Mouse (Mus musculus) frontal cortex, postnatal 25 days (tissue): ENCODE measurements around the gene Col4a6.

Experiments
- DNase-seq, 2 experiments: peaks; one replicate each; pipeline ENCODE4 v3.0.0; 2022; ENCODE audit warnings: low spot score in 2 of 2

Gene Col4a6

DNA sequence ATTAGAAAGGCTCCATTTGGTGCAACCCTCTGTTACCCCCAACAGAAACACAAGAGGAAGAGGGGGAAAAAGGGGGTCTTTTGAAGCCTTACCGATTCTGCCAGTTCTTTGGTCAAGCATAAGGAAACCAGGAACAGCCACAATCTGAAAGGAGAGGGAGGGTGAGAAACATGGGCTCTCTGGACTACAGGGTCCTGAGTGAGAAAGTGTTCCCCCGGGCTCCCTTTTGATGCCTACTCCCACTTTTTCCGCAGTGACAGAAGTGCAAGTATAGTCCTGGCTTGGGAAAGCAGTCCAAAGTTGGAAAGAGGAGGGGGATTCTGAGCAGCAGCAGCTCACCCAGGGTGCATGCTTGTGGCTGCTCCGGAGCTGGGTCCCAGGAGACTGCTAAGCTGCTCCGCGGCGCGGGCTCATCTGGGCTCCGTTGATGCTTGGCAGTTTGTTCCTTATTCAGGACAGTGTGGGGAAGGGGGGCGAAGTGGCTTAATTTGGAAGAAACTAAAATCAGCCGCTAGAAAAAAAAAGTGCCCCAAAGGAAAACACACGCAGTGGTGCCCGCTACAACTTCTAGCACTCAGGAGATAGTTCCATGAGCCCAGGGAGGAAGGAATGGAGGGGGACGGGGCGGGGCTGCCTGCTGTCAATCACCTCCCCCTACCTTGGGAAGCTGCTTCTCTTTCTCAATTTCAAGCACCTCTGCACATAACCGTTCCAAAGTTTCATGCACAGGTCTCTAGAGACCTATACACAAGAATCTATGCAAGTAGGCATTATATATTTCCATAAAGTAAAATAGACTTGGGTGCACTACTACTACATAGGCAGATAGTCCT, at the start of gene Col4a6:
Gene Col4a6, minus strand, starts transcription at position 607 of the 833 bp plus-strand sequence.
- no peak for DNase-seq

GRCm38 (mm10) chrX:141503125-141503524, 29.2 kb upstream of the Col4a6 start:
- no peak for DNase-seq

DNA sequence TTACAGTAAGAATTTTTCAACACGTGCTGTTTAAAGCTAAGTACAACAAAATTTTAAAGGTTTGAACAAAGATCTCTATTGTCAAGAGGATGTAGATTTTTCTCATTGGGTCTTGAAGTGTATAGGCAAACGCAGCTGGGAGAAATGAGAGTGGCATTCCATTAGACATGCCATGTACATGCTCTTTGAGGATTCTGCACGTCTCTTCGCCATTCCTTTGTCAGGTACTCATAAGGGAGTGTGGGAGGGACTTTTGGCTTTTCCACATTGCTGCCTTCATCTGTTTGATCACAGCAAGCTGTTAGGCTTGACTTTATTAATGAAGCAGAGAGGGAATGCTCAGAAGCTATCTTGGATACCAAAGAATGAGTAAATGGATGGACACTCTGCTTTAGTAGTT, 20.7 kb upstream of the Col4a6 start:
- DNase-seq, result no peak

DNA sequence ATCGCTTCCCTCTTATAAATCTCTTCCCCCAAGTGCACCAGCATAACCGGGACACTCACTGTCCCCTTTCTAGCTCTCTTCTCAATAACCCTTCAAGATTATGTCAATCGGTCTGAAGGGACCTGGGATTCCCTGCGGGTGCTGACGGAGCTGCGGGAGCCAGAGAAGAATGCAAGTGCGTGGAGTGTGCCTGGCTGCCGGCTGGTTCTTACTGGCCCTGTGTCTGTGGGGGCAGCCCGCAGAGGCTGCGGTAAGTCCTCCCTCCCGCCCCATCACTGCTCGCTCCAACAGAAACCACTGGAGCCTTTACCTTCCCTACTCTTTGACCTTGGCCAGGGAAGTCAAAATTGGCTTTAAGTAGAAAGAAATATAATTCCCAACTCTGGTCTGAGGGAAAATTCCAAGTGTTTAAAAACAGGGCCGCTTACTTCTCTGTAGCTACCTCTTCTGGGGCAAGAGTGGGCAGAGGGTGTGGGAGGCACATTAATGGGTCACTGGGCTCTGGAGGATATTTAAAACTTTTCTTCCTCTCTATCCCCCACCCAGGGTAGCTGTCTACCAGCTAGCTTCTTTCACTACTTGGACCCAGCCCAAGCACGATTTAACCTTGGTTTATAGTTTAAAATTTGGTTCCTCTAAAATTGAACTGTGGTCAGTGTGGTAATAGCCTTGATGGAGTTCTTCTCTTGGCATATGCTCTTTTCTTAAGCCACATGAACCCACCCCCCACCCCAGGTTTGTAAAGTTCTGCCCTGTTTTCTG, 1.9 kb upstream of the Col4a6 start:
- no peak for DNase-seq

- peak in 1 of 2 experiments; percentile 6 for DNase-seq
Measured at GRCm38 (mm10) chrX:141475110-141475509, 1.2 kb upstream of the Col4a6 start, which contains the start of gene Col4a5. TSS of gene Col4a5 (plus strand) at chrX:141475385.

DNA sequence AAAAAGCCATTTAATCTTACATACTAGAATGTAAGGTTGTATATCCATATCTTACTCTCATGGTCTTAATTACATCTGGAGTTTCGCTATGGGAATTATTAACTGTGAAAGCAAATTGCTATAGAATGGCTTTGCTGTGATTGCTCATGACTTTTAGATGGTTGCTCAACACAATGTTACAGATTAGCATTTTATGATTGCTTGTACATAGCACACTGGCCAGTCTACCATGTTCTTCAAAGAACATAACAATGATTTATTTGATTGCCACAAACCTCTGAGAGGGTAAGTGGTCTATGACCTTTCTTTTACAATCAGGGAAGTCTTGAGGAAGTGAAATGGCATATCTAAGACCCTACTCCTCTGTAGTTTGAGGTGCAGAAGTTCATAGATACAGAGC, 25.9 kb downstream of the Col4a6 start:
- no peak for DNase-seq

- DNase-seq, result no peak
Measured at GRCm38 (mm10) chrX:141439423-141439822, 34.5 kb downstream of the Col4a6 start.

GRCm38 (mm10) chrX:141436780-141437179, 37.1 kb downstream of the Col4a6 start:
- no peak for DNase-seq

- no peak for DNase-seq
Measured at GRCm38 (mm10) chrX:141415318-141415717, 58.6 kb downstream of the Col4a6 start.

- no peak for DNase-seq
Measured at GRCm38 (mm10) chrX:141396243-141396642, 77.6 kb downstream of the Col4a6 start.

DNA sequence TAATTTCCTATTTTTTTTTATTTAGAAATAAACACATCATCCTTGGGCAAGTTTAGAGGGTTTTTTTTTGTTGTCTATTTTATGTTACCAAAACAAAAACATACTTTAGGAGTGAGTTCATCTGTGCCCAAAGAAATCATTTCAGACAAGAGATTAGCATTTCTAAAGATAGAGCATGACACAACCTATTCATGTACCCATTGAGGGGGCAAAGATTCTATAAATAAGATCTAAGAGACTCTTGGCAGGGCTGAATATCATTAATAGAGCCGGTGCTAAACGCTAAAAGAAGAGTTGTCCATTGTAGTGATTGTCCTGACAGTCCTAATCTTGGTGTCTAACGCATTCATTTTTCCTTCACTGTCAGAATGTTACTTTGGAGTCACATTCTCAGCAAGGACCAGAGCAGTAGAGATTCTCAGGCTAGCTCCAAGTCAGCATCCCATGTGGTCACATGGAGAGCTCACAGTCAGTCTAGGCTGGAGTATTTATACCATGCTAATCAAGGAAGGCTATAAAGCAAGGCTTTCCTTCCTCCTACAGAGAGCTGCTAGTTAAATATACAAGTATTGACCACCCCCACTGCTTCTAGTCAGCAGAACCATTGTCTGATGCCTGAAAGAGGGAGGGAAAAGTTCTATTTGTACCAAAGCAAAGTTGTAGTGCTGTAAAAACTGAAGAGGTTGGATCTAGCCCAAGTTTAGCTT, 88.3 kb downstream of the Col4a6 start:
- DNase-seq, result no peak

DNA sequence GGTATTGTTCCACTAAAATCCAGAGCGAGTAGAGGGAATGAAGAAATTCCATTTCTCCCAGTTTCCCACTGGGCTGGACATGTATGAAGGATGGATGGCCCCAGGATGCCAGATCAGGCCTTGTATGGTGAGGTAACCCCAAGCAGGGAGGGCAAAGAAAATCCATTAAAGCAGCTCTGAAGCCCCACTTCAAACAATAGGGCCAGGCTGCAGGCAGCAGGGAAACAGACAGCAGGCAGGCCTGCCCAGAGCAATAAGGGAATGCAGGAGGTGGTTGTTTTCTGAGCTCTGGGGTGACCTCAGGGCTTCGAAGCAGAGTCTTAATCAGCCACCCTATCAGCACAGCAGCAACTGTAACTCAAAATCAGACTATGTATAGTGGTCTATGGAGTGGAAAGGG, 89.2 kb downstream of the Col4a6 start:
- no peak for DNase-seq

DNA sequence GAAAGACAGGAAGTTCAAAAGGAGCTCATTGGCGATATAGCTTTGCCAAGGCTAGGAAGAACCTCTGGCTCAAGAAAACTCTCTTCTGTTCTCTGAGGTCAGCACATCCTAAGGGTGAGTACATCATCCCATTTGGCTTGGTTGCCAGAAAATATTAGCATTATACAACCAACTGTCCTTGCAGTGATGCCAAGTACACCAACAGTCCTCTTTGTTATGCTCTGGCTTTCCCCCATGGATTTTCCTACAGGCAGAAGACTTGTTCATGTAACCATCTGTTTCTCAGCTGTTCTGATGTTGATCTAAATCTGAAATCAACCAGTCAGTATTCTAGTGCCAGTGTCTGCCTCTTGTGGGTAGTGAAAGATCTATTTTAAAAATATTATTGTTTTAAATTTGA, 103.6 kb downstream of the Col4a6 start:
- no peak for DNase-seq

- no peak for DNase-seq
Measured at GRCm38 (mm10) chrX:141363331-141363730, 110.5 kb downstream of the Col4a6 start.

DNA sequence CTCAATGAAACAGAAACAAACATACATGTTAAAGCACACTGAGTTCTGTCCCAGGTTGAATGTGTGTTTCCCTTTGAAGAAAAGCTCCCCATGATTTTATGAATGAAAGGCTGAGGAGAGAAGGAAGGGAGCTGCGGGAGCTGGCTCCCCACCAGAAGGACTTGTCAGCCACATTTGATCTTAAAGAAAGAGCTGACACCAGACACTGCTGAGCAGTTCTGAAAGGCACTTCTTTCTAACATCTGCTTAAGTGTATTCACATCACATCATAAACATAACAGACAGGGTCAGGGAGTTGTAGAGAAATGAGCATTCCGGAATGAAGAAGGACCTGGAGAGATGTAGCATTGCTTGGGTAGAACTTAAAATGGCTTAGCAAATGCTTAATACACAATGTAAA, 132.5 kb downstream of the Col4a6 start:
- no peak for DNase-seq

DNA sequence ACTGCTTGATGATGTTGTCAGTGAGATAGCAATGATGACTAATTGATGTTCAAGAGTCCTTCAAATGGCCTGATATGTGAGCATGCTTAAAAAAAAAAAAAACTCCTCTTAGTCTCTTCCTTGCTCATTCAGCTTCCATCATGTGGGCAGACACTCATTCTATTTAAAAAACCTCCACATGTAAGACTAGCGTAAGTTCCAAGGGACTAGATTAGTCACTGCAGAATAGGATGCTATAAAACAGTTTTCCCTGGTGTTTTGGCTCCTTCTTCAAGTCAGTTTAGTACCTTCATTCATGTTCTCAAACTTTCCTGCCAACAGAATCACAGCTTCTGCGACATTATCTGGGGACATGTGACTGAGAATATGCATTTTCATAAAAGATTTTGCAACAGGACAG, 145.8 kb downstream of the Col4a6 start:
- no peak for DNase-seq

GRCm38 (mm10) chrX:141324201-141324600, 149.7 kb downstream of the Col4a6 start:
- DNase-seq, result no peak

DNA sequence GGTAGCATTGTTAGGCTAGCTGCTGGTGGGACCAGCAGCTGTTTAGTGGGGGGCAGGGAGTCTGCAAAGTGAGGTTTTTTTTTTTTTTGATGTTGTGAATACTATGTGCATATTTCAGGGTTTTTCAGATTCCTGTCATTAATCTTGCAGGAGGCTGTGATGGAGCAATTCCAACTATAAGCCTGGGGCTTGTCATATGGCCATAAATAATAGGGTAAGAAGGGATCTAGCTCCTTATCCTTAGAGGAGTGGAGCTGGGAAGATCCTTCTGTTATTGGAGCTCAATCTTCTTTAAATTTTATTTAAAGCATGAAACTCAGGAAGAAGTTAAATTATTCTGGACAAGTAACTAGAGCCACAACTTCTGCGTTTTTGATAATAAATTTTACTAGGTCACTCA, 157.7 kb downstream of the Col4a6 start:
- DNase-seq, result no peak

DNA sequence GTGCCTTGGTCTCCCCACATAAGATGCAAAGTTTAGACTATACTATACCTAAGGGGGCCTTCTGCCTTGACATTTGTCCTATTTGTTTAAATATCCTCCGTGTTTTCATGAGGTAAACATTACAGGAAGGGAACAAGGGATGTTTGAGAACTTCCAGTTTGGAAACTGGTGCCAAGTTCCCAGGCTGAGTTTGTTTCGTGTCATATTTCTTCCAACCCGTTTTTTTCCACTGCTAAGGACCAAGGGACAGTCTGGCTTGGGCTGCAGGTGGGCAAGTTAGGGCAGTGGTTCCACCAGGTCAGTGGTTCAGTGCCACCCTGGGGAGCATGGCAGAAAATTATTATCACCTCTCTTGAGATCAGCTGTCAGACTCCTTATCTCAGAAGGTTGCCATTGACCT, 158.1 kb downstream of the Col4a6 start:
- no peak for DNase-seq

GRCm38 (mm10) chrX:141292702-141293462, 181.0 kb downstream of the Col4a6 start:
- DNase-seq, result no peak

DNA sequence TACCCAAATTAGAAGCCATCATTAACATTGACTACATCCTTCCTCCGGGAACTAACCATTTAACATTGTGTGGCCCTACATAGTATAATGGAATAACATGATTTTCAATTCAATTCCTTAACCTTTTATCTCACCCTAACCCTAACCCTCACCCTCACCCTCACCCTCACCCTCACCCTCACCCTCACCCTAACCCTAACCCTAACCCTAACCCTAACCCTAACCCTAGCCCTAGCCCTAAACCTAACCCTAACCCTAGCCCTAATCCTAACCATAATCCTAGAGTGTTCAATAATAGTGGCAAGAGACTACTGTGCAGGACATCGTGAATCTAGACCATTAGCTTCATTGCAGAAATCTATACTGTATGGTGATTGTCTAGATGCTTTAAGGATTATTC, 197.5 kb downstream of the Col4a6 start:
- no peak for DNase-seq

DNA sequence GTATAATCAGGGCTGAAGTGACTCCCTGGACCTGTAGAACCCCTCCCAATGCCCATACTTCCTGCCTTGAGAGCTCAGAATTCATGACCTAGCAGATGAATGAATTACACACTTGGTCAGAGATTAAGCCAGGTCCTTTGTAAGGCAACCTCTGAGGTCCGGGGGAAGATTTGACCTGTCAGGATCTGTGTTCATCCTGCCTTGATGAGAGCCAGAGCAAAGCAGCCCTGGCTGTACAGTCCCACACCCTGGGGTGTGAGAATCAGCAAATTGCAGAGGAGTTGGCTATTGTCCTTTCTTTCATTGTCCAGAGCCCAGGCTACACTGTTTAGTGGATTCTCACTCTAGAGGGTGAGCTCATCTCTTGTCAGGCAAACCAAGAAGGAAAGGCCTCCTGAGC, 207.9 kb downstream of the Col4a6 start:
- no peak for DNase-seq
